Mouse (Mus musculus) lung, adult 10 weeks (tissue): ENCODE results near the gene Slc15a3. TPM values are rescaled to one million over a fixed set of nuclear protein-coding genes. Genes with fewer than 3 reads are reported as not detected.

Experiments used
- polyA plus RNA-seq: library from polyadenylated mRNA; stranded (reverse); fragments of 350-450 nt; fragmentation: Illumina TruSeq; extraction: RNeasy Lipid Tissue Mini Kit (QIAGEN cat#74804); gene quantifications from one replicate; pipeline ENCODE4 v1.2.3, GENCODE M21; 2014; ENCODE audit warnings: low read depth, low replicate concordance; ENCODE audit not compliant: insufficient read depth

Slc15a3 gene
- 9.9 TPM for polyA plus RNA-seq

GRCm38 (mm10) chr19:10839010-10839892 lies at the start of gene Slc15a3:
Slc15a3 (plus strand) TSS chr19:10839727.

GRCm38 (mm10) chr19:10829436-10830175 lies 9.9 kb upstream of the Slc15a3 start, which contains the start of gene Cd6:
Cd6 (minus strand) TSS chr19:10830058.

GRCm38 (mm10) chr19:10869886-10870527 lies 30.5 kb downstream of the Slc15a3 start, which contains the start of gene Tmem132a:
Tmem132a (minus strand) TSS chr19:10869940.

DNA sequence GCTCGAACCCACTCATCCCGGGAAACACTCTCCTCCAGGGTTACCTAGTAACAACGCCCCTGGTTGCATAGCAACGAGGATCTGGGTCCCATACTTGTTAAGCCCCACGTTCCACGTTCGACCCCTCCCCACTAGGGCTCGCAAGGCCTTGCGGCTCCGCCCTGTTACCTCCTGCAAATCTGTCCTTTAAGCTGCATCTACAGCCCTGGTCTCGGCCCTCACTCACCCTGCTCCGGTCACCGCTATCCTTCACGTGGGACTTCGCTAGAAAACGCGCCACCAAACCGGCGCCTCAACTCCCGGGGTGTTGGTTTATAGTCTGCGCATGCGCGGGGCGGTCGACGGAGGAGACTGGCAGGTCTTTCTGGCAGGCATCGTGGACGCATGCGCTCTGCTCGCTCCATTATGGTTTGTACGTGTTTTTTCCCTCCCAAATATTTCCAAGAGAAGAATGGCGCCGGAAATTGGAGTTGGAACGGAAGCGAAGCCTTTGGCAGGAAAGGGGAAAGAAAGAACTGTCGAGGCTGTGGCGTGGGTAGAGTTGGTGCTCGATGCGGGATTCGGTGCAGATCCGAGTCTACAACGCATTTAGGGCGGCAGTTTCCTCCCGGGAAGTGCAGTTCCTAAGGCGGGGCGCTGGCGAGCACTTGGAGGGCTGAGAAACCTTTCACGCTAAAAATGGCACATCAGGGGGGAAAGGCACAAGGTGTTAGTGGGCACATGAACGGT lies 42.1 kb downstream of the Slc15a3 start, which contains the start of gene Tmem109:
Gene Tmem109, minus strand, starts transcription at position 576 of the 729 bp plus-strand sequence.

GRCm38 (mm10) chr19:10895016-10895528 lies 55.5 kb downstream of the Slc15a3 start, which contains the start of gene Prpf19:
Prpf19 (plus strand) TSS chr19:10895231.

Other genes with a start within 250 kb of the Slc15a3 start
- 93.9 TPM for gene Ddb1, start 234.4 kb upstream of the Slc15a3 start, polyA plus RNA-seq
- 4.0 TPM for gene Tkfc, start 234.1 kb upstream of the Slc15a3 start, polyA plus RNA-seq
- not detected for gene Vwce, start 205.5 kb upstream of the Slc15a3 start, polyA plus RNA-seq
- not detected for gene Pga5, start 161.7 kb upstream of the Slc15a3 start, polyA plus RNA-seq
- gene Vps37c, start 151.0 kb upstream of the Slc15a3 start, polyA plus RNA-seq, result 14.1 TPM
- 2.3 TPM for gene Cd5, start 100.7 kb upstream of the Slc15a3 start, polyA plus RNA-seq
- 1.6 TPM for gene Cd6, start 9.7 kb upstream of the Slc15a3 start, polyA plus RNA-seq
- gene Tmem132a, start 30.2 kb downstream of the Slc15a3 start, polyA plus RNA-seq, result 5.2 TPM
- gene Tmem109, start 42.3 kb downstream of the Slc15a3 start, polyA plus RNA-seq, result 130 TPM
- gene Prpf19, start 55.5 kb downstream of the Slc15a3 start, polyA plus RNA-seq, result 53.5 TPM
- gene Zp1, start 80.9 kb downstream of the Slc15a3 start, polyA plus RNA-seq, result not detected
- 0.33 TPM for gene Ptgdr2, start 97.4 kb downstream of the Slc15a3 start, polyA plus RNA-seq
- 4.2 TPM for gene Ccdc86, start 109.5 kb downstream of the Slc15a3 start, polyA plus RNA-seq
- not detected for gene Ms4a10, start 134.9 kb downstream of the Slc15a3 start, polyA plus RNA-seq
- gene Ms4a15, start 153.5 kb downstream of the Slc15a3 start, polyA plus RNA-seq, result 0.55 TPM
- not detected for gene Ms4a18, start 178.3 kb downstream of the Slc15a3 start, polyA plus RNA-seq
- 20.7 TPM for gene Ms4a8a, start 241.4 kb downstream of the Slc15a3 start, polyA plus RNA-seq